Mouse (Mus musculus) neutrophil, adult 5-6 weeks (primary cell): Measurements from ENCODE around the gene Dtd2. TPM values are rescaled to one million over a fixed set of nuclear protein-coding genes. Genes with fewer than 3 reads are reported as not detected.

ENCODE experiments used
- ATAC-seq: fragments of 151-379, 151-347 bp; 2 replicates; pipeline ENCODE4 v1.8.0; 2017; ENCODE audit warnings: mild to moderate bottlenecking, moderate TSS enrichment; ENCODE audit not compliant: insufficient number of reproducible peaks, poor library complexity, low FRiP score, severe bottlenecking; ENCODE audit errors: extremely low read depth
- total RNA-seq: library from RNA; stranded (forward); fragments of 200-1000 nt; gene quantifications from 2 replicates; pipeline ENCODE4 v1.2.3, GENCODE M21; 2017

Gene Dtd2
- total RNA-seq = 5.9 and 6.3 TPM in 2 replicates

DNA sequence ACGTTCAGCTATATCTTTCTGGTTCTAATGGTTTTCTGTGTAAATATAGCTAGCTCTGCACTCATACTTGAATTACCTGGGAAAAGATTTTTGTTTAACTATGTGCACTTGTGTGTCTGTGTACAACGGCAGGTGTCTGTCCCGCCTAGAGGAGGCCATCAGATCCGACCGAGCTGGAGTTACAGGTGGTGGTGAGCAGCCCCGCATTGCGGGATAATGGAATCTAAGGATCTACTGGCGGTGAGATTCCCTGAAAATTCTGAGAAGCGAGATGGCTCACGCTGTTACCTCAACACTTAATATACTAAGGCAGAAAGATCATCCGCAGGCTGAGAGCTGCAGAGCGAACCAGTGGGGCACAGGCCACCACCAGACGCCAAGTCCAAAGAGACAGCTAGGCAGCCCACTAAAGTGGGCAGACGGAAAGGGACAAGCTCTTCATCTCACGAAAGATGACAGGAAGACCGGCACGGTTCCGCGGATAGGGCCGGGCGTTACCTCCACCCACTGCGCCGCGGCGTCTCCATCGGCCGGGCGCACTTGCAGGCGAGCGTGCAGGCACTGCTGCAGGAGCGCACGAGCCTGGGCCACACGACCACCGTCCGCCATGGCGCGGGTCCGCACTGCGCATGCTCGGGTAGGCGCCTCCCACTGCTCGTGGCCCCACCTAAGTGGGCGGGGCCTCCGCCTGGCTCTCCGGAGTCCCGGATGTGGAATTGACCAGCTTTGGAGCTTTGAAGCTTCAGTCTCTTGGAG is at the start of gene Dtd2:
TSS of gene Dtd2 (minus strand) at position 625 of the 756 bp plus-strand sequence.
- peak; percentile 87 for ATAC-seq

DNA sequence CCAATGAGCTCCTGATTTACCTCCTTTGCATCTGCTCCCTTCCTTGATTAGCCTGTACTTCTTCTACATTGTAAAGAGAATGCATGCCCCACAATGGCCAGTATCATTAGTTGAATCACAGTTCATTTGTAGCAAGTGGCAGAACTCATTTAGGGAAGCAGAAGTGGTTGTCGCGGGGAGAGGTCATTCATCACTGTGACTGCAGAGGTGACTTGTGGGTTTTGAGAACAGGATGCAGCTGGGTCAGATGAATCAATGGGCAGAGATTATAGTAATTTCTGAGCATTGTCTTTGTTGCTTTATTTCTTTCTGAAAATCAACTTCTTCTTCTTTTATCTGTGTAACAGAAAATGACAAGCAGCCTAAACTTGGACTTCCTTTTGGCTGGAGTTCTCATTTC is 43.0 kb upstream of the Dtd2 start:
- no peak for ATAC-seq

DNA sequence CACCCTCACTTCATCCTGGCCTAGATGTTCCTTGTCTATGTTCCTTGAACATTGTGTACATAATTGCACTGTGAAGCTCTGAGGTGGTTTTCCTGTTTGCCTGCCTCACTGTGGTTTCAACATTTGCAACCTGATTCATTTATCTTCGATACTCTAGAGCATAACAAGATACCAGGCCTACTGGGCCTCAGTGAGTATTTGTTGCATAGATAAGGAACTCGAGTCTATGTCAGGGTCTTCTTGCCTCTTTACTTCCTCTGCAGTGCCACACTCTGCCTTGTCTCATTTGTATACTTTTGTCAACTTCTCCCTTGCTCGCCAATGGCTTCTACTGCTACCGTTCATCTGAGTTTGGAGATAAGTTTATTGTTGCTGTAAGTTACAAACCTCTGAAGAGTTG is 40.1 kb upstream of the Dtd2 start:
- no peak for ATAC-seq

DNA sequence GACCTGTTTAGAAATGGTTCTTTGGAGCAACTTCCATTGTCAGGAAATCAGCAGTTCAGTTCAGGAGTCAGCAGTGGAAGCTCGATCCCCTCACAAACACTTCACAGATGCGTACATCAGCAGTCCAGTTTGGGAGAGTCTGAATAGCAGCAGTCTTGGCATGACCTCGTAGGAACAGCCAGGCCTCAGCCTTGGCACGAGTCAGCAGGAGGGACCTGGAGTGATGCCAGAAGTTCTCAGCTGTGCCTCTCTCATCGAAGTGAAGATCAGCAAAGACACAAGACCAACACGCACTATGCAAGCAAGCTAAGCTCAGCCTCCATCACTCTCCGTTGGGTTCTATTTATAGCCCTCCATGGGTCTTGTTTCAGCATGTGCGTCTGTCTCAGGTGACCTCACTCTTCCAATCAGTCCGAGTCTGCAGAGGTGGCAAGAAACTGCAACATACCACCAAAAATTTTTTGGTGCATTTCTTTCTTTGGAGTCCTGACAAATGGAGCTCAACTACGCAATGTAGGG is 36.6 kb upstream of the Dtd2 start:
- ATAC-seq = no peak

DNA sequence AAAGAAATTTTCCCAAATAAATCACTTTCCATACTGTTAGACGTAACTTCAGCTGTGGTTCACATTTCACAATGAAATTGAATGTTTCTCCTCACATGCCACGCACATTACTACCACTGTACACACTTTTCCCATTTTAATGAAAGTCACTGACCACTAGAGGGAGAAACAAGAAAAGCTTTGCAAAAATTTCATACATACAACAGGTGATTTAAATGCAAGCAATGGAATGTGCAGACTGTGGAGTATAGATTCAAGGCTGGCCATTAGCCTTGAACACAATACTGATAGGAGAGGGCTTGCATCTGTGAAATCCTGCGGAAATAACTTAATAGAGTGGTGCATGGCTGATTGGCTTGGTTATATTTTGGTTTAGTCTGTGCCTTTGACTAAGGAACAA is 32.1 kb upstream of the Dtd2 start:
- ATAC-seq = no peak

DNA sequence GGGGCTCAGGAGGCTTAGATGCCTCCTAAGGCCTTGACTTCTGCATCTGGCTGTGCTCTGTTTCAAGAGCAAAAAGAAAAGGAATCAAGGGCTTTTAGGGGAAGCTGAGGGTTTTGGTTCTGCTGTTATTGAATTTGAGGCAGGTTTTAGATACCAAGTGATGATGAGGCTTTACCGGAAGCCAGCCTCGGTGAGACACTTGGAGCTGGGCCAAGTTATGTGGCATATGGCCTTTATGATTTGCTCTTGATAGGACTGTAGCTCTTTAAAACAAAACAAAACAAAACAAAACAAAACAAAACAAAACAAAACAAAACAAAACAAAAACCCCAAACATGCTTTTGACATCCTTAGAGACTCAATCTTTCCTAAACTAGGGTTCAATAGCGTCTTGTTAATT is 28.7 kb upstream of the Dtd2 start:
- no peak for ATAC-seq

DNA sequence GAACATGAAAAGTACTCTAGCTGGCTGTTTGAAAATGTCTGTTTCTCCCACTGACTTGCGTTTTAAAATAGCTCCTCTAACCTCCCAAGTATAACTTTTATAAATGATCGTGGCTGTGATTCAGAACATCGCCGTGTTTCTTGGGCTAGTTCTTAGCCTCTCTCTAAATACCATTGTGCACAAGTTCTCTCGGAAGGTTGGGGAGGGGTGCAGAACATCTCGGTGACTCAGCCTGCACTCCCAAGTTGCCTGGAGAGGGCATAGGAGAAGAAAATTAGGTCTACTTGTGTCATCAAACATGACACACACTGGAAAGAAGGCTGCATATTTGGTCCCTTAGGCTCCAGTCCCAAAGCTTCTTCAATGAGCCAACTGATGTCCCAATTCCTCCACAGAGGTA is 26.0 kb upstream of the Dtd2 start:
- ATAC-seq = no peak

DNA sequence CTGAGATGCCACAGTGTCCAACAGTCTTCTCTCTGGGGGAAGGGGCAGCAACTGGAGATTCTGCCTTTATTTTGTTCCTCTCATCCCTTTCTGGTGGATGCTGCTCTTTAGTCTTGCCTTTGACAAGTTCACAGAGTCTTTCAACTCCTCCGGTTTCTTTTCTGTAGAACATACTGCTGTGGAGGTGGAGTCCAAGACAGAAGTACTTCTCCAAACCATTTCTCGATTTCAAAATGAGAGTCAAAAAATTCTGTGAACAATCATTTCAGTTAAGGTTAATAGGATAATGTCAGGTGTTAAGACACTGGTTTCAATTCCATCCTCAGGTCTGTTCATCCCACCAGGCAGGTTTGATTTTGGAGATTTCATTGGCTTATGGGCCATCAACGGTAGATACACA is 21.7 kb upstream of the Dtd2 start, which contains the start of gene Gpr33:
TSS of gene Gpr33 (minus strand) at position 101 of the 400 bp plus-strand sequence.
- ATAC-seq = no peak

DNA sequence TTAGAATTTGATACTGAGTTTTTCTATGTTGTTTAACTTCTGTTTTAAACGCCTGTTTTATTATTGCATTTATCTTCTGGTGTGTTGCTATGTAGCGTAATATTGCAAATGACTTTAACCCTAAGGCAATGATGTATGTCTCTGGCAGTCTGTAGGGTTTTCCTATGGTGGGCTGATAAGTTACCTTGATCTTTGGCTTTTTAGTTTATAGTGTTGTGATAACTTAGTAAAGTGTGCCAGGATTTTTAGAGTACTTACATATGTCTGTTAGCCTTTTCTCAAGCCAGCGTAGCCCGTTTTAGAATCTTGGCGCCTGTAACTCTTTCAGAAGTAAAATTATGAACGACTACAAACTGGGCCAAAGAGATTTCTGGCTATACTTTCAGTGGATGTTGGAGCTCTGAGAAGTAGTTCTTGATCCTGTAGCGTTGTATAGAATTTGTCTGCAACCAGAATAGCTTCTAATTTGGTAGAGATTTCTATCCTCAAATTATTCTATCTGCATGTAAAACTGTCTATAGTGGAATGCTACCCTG is 8.3 kb upstream of the Dtd2 start:
- ATAC-seq = no peak

DNA sequence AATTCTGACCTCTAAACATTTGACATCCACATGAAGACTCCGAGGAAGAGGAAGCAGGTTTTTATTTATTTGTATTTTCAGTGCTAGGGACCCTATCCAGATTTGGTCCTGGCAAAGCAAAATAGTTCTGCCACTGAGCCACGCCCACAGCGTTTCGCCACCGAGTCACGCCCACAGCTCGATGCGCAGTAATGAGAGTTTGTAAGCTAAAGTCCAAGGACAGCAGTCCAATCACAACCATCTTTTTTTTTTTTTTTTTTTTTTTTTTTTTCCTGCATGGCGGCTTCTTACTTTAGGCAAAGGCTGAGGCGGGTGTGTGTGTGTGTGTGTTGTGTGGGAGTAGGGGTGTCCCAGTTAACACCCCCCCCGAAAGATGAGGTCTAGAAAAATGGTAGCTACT is 7.7 kb upstream of the Dtd2 start:
- no peak for ATAC-seq

DNA sequence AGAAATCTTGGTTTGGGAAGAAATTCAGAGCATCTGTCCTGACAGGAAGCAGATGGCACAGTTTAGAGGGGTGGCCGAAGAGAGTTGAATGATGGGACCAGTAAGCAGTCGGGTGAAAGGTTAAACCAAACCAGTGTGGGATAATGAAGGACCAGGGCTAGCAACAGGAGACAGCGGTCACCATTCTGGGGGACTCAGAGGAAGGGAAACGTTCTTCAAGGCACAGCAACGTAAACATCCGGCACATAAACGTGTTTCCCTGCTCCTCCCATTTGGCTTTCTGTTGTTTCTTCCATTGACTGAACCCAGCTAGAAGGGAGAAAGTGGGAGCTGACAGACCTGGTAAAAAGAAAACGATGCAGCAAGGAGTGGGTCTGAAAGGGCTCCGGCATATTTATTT is 7.0 kb upstream of the Dtd2 start:
- ATAC-seq = no peak

DNA sequence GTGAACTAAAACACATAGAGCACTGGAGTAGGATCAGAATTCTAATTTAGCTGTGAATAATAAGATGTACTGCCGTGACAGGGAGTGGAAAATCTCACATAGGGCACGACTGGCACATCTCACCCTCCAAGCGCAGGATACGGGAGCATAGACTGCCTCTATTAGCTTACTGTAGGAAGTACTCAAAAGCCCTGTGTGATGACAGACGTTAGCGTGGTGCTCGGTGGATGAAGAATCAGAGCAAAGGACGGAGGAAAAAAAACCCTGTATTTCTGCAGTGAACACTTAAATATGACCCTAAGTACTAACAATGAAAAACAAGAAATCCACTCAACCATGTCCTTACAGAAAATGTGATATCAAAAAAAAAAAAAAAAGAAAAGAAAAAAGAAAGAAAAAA is 5.9 kb upstream of the Dtd2 start:
- no peak for ATAC-seq

DNA sequence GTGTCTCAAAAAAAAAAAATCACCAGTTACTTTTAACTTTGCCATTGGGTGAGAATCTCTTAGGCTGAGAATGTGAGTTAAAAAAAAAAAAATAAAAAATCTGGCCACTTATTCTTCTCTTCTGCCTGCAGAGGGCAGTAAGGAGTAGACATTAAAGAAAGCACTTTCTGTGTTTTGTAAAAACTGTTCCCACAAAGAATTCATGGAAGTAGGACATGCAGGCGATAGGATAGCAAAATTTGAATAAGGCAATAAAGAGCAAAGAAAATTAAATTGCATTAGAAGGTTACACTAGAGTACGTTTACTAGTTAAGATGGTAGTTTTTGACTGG is 4.3 kb upstream of the Dtd2 start:
- no peak for ATAC-seq

DNA sequence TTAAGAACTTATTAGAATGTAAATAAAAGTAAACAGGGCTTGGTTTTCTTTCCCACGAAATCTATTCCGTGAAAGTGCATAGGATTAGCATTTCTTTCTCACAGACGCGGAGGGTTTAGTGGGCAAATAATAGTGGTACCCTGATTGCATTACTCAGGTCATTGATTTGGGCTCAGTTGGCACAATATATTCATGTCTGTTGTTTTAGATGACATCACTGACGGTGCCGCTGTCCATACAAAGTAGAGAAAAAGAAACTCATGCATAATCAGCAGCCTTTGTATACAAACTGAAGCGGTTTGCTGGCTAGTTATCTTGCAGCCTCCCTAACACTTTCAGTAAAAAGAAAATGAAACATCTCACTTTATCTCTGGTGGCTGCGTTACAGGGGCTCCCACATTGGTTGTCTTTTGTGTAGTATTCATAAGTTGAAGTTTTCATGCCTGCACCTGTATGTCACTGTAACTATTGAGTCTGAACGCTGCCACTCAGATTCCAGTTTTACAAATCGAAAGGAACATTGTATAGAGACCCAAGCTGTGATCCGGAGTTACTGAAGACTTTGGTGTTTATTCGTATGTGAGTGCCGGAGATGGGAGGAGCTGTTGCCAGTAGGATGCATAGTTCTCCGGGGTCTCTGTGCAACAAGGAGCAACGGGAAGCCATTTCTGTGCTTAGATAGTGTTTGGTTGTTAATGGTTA is 3.8 kb upstream of the Dtd2 start:
- no peak for ATAC-seq

DNA sequence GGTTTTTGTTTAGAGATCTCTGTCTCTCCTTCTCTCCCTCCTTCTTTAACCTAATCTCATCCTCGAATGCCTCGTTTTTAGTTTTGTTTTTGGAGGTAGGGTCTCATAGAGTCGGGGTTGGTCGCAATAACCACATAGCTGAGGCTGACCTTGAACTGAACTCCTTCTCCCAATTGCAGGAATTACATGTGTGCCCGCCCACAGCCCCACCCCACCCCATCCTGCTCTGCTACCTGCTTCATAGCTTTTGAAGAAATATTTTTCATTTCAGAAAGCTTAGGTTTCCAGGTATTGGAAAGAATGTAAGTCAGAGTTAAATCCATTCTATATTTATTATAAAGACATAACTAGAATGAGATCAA is 313 bp upstream of the Dtd2 start:
- ATAC-seq = no peak

DNA sequence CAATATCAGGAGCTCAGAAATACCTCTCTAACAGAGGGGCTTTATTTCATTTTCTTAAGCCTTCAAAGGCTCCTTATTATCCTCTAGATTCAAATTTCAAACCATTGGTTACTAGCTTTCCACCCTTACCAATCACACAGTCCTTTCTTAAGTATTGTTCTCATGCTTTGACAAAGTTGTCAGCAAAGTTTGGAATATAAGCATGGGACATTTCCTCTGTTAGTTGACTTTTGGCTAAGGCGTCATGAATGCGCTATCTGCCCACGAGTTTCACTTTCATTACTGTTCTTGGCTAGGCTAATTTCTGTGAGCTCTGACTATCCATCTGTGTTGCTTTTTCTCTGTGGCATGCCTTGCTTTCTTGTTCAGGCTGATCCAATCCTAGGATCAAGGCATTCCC is 3.6 kb downstream of the Dtd2 start:
- ATAC-seq = no peak

DNA sequence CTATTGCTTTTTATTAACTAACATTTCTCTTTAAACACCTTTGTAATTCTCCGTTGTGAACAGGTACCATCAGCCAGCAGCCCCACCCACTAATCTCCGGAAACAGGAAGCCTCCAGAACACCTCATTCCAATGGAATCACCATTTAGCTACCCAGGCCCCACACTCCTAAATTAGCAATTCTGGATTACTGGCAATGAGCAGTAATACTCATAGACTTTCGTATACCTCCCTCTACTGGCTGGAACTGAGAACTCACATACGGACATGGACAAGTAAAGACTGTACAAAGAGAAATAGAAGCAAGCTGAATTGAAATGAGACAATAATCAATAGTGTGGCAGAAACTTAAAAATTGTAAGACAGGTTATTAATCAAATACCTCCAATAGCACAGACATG is 4.8 kb downstream of the Dtd2 start:
- peak; percentile 68; the same call in 1 of the 2 replicates for ATAC-seq

DNA sequence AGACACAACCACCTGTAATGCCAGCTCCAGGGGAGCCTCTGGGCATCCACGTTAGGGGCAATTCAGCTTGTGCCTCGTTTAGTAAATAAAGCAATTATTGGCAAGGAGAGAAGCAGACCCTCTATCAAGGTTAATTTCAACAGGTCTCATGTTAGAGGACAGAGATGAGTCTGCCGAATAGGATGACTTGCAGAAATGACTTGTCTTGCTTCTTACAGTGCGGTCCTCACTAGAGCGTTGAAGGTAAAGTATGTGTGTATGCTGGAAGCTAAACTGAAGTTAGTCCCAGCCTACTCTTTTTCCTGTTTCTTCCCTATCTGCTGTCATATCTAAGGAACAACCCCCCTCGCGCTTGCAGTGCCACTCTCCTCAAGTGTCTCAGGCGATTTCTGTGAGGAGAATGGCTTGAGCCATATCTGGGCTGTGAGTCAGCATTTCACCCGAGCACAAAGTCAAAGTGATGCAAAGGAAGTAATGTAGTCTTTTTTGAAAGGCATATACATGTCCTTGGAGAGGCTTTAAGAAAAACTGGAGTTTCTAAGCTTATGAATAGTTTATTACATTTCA is 7.9 kb downstream of the Dtd2 start:
- no peak for ATAC-seq

DNA sequence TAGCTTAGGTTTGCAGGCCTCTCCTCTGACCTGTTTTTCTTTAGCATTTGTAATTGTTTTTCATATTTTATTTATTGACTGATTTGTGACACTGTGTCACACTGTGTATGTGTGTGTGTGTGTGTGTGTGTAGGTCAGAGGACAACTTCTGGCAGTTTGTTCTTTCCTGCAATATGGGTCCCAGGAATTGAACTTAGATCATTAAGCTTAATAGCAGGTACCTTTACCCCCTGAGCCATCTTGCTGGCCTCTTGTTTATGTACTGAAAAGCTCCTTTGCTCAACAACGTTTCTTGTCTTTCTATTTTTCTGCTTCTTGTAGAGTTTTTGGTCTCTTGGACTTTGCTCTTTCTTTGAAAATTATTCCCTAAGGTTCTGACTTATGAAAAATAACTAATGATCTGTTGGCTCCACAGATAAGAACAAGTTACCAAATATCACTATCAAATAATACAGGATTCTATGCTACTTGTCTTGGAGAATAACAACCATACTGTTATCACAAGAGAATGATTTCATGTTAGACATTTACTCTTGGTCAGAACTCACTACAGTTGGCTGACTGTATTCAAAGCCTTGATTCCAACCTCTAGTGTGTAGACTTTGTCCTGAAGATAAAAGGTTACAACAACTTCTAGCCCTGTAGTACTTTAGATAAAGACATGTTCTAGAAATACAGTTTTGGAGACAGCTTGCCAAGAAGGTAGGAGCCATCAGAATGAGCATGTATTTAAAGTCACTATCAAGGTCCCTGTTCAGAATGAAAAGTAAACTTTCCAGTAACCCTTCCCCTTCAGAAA is 10.4 kb downstream of the Dtd2 start:
- no peak for ATAC-seq
